Mouse (Mus musculus): ENCODE data around the gene Defb35. TPM values are rescaled to one million over a fixed set of nuclear protein-coding genes. Genes with fewer than 3 reads are reported as not detected.
"Not testable (repeated sequence)": the region's sequence is repeated elsewhere in the genome, so short reads cannot be mapped to it uniquely, and the experiment has no call there.

Gene Defb35
- polyA plus RNA-seq (2015; fragmentation: Nextera tagmentation; extraction: Ambion mirVana) = not detected in 2 replicates

DNA sequence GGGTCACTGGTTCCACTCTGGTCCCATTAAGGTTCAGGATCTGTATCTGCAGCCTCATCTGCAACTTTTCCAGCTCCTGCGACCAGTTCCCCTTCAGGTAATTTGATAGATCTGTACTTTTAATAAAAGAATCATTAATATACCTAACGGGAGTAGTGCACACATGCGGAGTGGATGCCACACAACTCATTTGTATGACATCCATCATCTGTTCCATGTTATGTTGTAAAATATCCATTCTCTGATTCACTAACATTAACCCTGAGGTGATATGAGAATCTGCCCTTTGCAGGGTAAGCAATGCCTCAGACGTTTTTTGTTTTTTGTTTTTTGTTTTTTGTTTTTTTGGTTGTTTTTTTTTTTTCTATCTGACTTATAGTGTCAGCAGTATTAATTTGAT, at the start of gene Defb35:
Defb35 (plus strand) TSS at position 301 of the 400 bp plus-strand sequence.
- not testable (repeated sequence) for H3K9me3 ChIP-seq (ENCODE audit: control insufficient read depth); H3K4me2 ChIP-seq (replicated peaks; ENCODE audit: low read depth); H3K9ac ChIP-seq (ENCODE audit: low read depth, low read length); H3K27ac ChIP-seq (ENCODE audit: low read depth, low read length); H3K27me3 ChIP-seq (replicated peaks; ENCODE audit: control insufficient read depth, insufficient read depth, low read length); H3K36me3 ChIP-seq (ENCODE audit: control insufficient read depth, insufficient read depth); ATAC-seq; H3K4me1 ChIP-seq (replicated peaks; ENCODE audit: control insufficient read depth, insufficient read depth, low read length); H3K4me3 ChIP-seq (ENCODE audit: low read depth, low read length)
- 85% methylated on average over 4 of the region's 4 CpGs for WGBS

DNA sequence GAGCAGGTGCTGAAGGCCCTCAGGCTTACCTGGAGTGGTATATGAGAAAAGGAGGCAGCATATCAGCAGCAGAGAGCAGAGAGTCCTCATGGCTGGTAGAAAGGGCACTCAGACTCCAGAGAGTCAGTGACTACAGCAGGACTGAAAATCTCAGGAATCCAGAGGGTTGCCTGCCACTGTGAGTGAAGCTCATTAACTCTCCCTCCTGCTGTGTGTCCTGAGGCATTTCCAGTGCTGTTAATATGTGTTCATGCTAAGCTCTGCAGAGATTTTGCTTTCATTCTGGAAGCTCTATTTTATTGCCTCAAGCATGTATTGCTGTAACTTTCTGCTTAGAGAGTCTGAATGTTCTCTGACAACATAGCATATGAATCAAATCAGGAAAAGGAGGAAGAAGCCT, 31.9 kb upstream of the Defb35 start, which contains the start of gene Defb11:
Defb11 (minus strand) TSS at position 123 of the 400 bp plus-strand sequence.
- H3K4me2 ChIP-seq (replicated peaks; ENCODE audit: low read depth); H3K27ac ChIP-seq (ENCODE audit: low read depth, low read length); H3K36me3 ChIP-seq (ENCODE audit: control insufficient read depth, insufficient read depth); H3K9ac ChIP-seq (ENCODE audit: low read depth, low read length); H3K4me1 ChIP-seq (replicated peaks; ENCODE audit: control insufficient read depth, insufficient read depth, low read length); H3K9me3 ChIP-seq (ENCODE audit: control insufficient read depth); H3K4me3 ChIP-seq (ENCODE audit: low read depth, low read length); H3K27me3 ChIP-seq (replicated peaks; ENCODE audit: control insufficient read depth, insufficient read depth, low read length); ATAC-seq: not testable (repeated sequence)

- no peak for ATAC-seq
- WGBS = 16% methylated on average over 1 of the region's 1 CpGs
- H3K4me2 ChIP-seq (replicated peaks; ENCODE audit: low read depth) = no peak overlapping the region
- H3K36me3 ChIP-seq (ENCODE audit: control insufficient read depth, insufficient read depth) = no peaks in the 10 kb centered on the region
- H3K4me3 ChIP-seq (ENCODE audit: low read depth, low read length) = no peak overlapping the region
- no peaks in the 10 kb centered on the region for H3K27me3 ChIP-seq (replicated peaks; ENCODE audit: control insufficient read depth, insufficient read depth, low read length)
- no peaks in the 10 kb centered on the region for H3K9me3 ChIP-seq (ENCODE audit: control insufficient read depth)
- no peak overlapping the region for H3K9ac ChIP-seq (ENCODE audit: low read depth, low read length)
- no peak for TF ChIP-seq CTCF (IDR thresholded peaks at IDR 0.05; ENCODE audit: low read depth)
- H3K27ac ChIP-seq (ENCODE audit: low read depth, low read length) = no peak overlapping the region
- H3K4me1 ChIP-seq (replicated peaks; ENCODE audit: control insufficient read depth, insufficient read depth, low read length) = no peaks in the 10 kb centered on the region
Measured at GRCm38 (mm10) chr8:21911931-21912330, 26.2 kb upstream of the Defb35 start.

DNA sequence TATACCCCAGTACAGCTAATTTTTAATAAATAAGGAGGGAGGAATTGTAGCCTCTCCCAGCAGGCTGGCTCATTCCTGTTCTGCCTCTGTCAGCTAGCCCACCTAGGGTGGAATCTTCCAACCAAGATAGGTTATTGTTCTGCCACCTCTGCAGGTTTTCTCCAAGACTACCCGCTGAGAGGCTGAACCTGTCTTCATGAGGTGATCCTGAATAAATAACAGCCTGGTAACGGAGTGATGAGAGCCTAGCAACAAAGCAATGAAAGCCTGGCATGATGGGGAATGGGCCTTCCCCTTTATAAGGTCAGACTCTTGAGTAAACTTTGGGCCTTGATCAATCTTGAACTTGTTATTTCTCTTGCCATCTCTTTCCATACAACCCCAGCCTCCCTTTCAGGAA, 25.6 kb upstream of the Defb35 start:
- no peaks in the 10 kb centered on the region for H3K9me3 ChIP-seq (ENCODE audit: control insufficient read depth)
- H3K36me3 ChIP-seq (ENCODE audit: control insufficient read depth, insufficient read depth) = no peaks in the 10 kb centered on the region
- H3K9ac ChIP-seq (ENCODE audit: low read depth, low read length) = no peak overlapping the region
- no peaks in the 10 kb centered on the region for H3K27me3 ChIP-seq (replicated peaks; ENCODE audit: control insufficient read depth, insufficient read depth, low read length)
- TF ChIP-seq CTCF (IDR thresholded peaks at IDR 0.05; ENCODE audit: low read depth) = no peak
- H3K4me2 ChIP-seq (replicated peaks; ENCODE audit: low read depth) = no peak overlapping the region
- H3K27ac ChIP-seq (ENCODE audit: low read depth, low read length) = no peak overlapping the region
- WGBS = 35% methylated on average over 2 of the region's 2 CpGs
- no peak for ATAC-seq
- no peaks in the 10 kb centered on the region for H3K4me1 ChIP-seq (replicated peaks; ENCODE audit: control insufficient read depth, insufficient read depth, low read length)
- no peak overlapping the region for H3K4me3 ChIP-seq (ENCODE audit: low read depth, low read length)

DNA sequence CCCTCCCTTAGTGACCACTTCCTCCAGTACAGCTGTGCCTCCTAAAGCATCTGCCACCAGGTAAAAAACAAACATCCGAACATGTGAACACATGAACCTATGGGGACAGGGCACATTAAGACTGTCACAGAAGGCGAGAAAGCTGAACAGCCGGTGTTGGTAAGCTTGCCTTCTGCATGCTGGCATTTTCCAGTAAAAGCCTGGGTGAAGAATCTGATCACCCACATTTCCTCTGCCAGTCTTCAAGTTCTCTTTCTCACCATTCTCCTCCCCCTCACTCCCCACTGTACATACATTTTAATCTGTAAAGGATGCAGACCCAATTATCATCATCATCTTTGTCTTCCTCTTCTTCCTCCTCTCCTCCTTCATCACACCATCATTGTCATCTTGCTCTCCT, 22.5 kb upstream of the Defb35 start:
- Histone ChIP-seq H3K4me1 (replicated peaks; ENCODE audit: control insufficient read depth, insufficient read depth, low read length) (no peaks in the 10 kb centered on the region), H3K9me3 (ENCODE audit: control insufficient read depth) (no peaks in the 10 kb centered on the region), H3K4me3 (ENCODE audit: low read depth, low read length) (no peak overlapping the region), H3K27ac (ENCODE audit: low read depth, low read length) (no peak overlapping the region), H3K27me3 (replicated peaks; ENCODE audit: control insufficient read depth, insufficient read depth, low read length) (no peaks in the 10 kb centered on the region), H3K36me3 (ENCODE audit: control insufficient read depth, insufficient read depth) (no peaks in the 10 kb centered on the region), H3K4me2 (replicated peaks; ENCODE audit: low read depth) (no peak overlapping the region), H3K9ac (ENCODE audit: low read depth, low read length) (no peak overlapping the region)
- ATAC-seq = no peak
- WGBS = 87% methylated on average over 3 of the region's 3 CpGs
- TF ChIP-seq CTCF (IDR thresholded peaks at IDR 0.05; ENCODE audit: low read depth) = no peak

DNA sequence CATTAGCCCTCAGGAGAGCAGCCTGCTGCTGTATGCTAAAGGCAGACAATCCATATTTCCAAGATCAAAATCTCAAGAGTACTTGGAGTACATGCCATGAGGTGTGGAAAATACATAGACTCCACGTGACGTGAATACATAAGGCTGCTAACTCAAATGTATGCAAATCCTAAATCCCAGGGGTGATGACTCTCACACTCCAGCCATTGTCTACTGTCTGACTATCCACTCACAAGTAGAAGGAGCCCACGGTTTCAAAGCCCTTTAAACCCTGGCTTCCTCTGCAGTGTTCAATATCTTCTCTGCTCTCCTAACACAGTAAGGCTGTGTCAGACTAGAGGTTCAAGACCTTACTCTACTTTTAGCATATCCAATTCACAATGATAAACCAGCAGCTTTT, 7.4 kb upstream of the Defb35 start:
- H3K27ac ChIP-seq (ENCODE audit: low read depth, low read length); H3K4me3 ChIP-seq (ENCODE audit: low read depth, low read length); H3K4me2 ChIP-seq (replicated peaks; ENCODE audit: low read depth); H3K36me3 ChIP-seq (ENCODE audit: control insufficient read depth, insufficient read depth); H3K9me3 ChIP-seq (ENCODE audit: control insufficient read depth); ATAC-seq; H3K4me1 ChIP-seq (replicated peaks; ENCODE audit: control insufficient read depth, insufficient read depth, low read length); H3K9ac ChIP-seq (ENCODE audit: low read depth, low read length); H3K27me3 ChIP-seq (replicated peaks; ENCODE audit: control insufficient read depth, insufficient read depth, low read length): not testable (repeated sequence)
- WGBS = 85% methylated on average over 3 of the region's 3 CpGs

GRCm38 (mm10) chr8:21932610-21933009, 5.5 kb upstream of the Defb35 start, which contains the start of gene Defb15:
Defb15 (minus strand) TSS chr8:21932710.
- H3K4me3 ChIP-seq (ENCODE audit: low read depth, low read length) = no peak within 1 kb of the TSS
- ATAC-seq = no peak
- WGBS = 91% methylated on average over 6 of the region's 6 CpGs
- no peak for TF ChIP-seq CTCF (IDR thresholded peaks at IDR 0.05; ENCODE audit: low read depth)
- H3K4me2 ChIP-seq (replicated peaks; ENCODE audit: low read depth) = no peak within 1 kb of the TSS
- no peaks in the 10 kb centered on the region for H3K27me3 ChIP-seq (replicated peaks; ENCODE audit: control insufficient read depth, insufficient read depth, low read length)
- no peaks in the 10 kb centered on the region for H3K36me3 ChIP-seq (ENCODE audit: control insufficient read depth, insufficient read depth)
- H3K4me1 ChIP-seq (replicated peaks; ENCODE audit: control insufficient read depth, insufficient read depth, low read length) = no peaks in the 10 kb centered on the region
- H3K9me3 ChIP-seq (ENCODE audit: control insufficient read depth) = no peaks in the 10 kb centered on the region
- H3K27ac ChIP-seq (ENCODE audit: low read depth, low read length) = no peak within 1 kb of the TSS
- H3K9ac ChIP-seq (ENCODE audit: low read depth, low read length) = no peak within 1 kb of the TSS

Measured in intestine, postnatal 0 days (tissue).